Mouse (Mus musculus): Measurements from ENCODE around the gene Poglut1. TPM values are rescaled to one million over a fixed set of nuclear protein-coding genes. Genes with fewer than 3 reads are reported as not detected.

Poglut1 gene
- polyA plus RNA-seq, 1 experiment = 17.9 TPM

- H3K4me3 ChIP-seq (ENCODE audit: extremely low read depth, insufficient read depth, insufficient read length) = no peak overlapping the region
- DNase-seq (ENCODE audit: low read depth in 1 of 2, low spot score in 2 of 2) = no peak
- no peak overlapping the region for H3K27ac ChIP-seq (ENCODE audit: insufficient read depth, low read length)
- H3K36me3 ChIP-seq (ENCODE audit: control insufficient read depth, insufficient read depth, low read length) = peaks cover 19% of the 10 kb centered on the region
- TF ChIP-seq POLR2A (IDR thresholded peaks at IDR 0.05; ENCODE audit: low read depth, low read length) (no peak), CTCF (IDR thresholded peaks at IDR 0.05; ENCODE audit: extremely low read depth, insufficient read depth, insufficient read length, insufficient replicate concordance) (no peak)
- H3K4me1 ChIP-seq (ENCODE audit: control insufficient read depth, insufficient read depth, insufficient read length) = no peaks in the 10 kb centered on the region
- WGBS = 90% methylated on average over 5 of the region's 5 CpGs
- no peaks in the 10 kb centered on the region for H3K27me3 ChIP-seq (ENCODE audit: control insufficient read depth, insufficient read depth, low read length)
These were observed 18.1 kb upstream of the Poglut1 start for GRCm38 (mm10) chr16:38568192-38568591.

GRCm38 (mm10) chr16:38563516-38563915 is 13.5 kb upstream of the Poglut1 start:
- no peak for TF ChIP-seq POLR2A (IDR thresholded peaks at IDR 0.05; ENCODE audit: low read depth, low read length)
- no peak for TF ChIP-seq CTCF (IDR thresholded peaks at IDR 0.05; ENCODE audit: extremely low read depth, insufficient read depth, insufficient read length, insufficient replicate concordance)
- no peaks in the 10 kb centered on the region for H3K27me3 ChIP-seq (ENCODE audit: control insufficient read depth, insufficient read depth, low read length)
- 29% methylated on average over 10 of the region's 10 CpGs for WGBS
- H3K36me3 ChIP-seq (ENCODE audit: control insufficient read depth, insufficient read depth, low read length) = peaks cover 12% of the 10 kb centered on the region
- no peak for DNase-seq (ENCODE audit: low read depth in 1 of 2, low spot score in 2 of 2)
- peak overlapping the region; percentile 92; the same call in 1 of the 2 replicates for H3K4me3 ChIP-seq (ENCODE audit: extremely low read depth, insufficient read depth, insufficient read length)
- no peaks in the 10 kb centered on the region for H3K4me1 ChIP-seq (ENCODE audit: control insufficient read depth, insufficient read depth, insufficient read length)
- no peak overlapping the region for H3K27ac ChIP-seq (ENCODE audit: insufficient read depth, low read length)

- no peak for TF ChIP-seq POLR2A (IDR thresholded peaks at IDR 0.05; ENCODE audit: low read depth, low read length)
- TF ChIP-seq CTCF (IDR thresholded peaks at IDR 0.05; ENCODE audit: extremely low read depth, insufficient read depth, insufficient read length, insufficient replicate concordance) = no peak
- Histone ChIP-seq H3K27me3 (ENCODE audit: control insufficient read depth, insufficient read depth, low read length) (no peaks in the 10 kb centered on the region), H3K36me3 (ENCODE audit: control insufficient read depth, insufficient read depth, low read length) (peaks cover 9% of the 10 kb centered on the region), H3K4me3 (ENCODE audit: extremely low read depth, insufficient read depth, insufficient read length) (peak overlapping the region; percentile 92), H3K27ac (ENCODE audit: insufficient read depth, low read length) (peak overlapping the region; percentile 30; the same call in 1 of the 2 replicates), H3K4me1 (ENCODE audit: control insufficient read depth, insufficient read depth, insufficient read length) (no peaks in the 10 kb centered on the region)
- no peak for DNase-seq (ENCODE audit: low read depth in 1 of 2, low spot score in 2 of 2)
- WGBS = 2% methylated on average over 25 of the region's 25 CpGs
These were observed 12.9 kb upstream of the Poglut1 start for GRCm38 (mm10) chr16:38562968-38563327.

GRCm38 (mm10) chr16:38562131-38562967 is 12.3 kb upstream of the Poglut1 start:
- DNase-seq (ENCODE audit: low read depth in 1 of 2, low spot score in 2 of 2) = peak; percentile 83 to 94
- no peaks in the 10 kb centered on the region for H3K27me3 ChIP-seq (ENCODE audit: control insufficient read depth, insufficient read depth, low read length)
- no peaks in the 10 kb centered on the region for H3K4me1 ChIP-seq (ENCODE audit: control insufficient read depth, insufficient read depth, insufficient read length)
- 7% methylated on average over 37 of the region's 37 CpGs for WGBS
- H3K4me3 ChIP-seq (ENCODE audit: extremely low read depth, insufficient read depth, insufficient read length) = peak overlapping the region; percentile 92
- TF ChIP-seq POLR2A (IDR thresholded peaks at IDR 0.05; ENCODE audit: low read depth, low read length) (peak; percentile 66; the same call in 1 of the 2 replicates), CTCF (IDR thresholded peaks at IDR 0.05; ENCODE audit: extremely low read depth, insufficient read depth, insufficient read length, insufficient replicate concordance) (no peak)
- H3K27ac ChIP-seq (ENCODE audit: insufficient read depth, low read length) = peak overlapping the region; percentile 64; the same call in 1 of the 2 replicates
- peaks cover 7% of the 10 kb centered on the region; the same call in 1 of the 2 replicates for H3K36me3 ChIP-seq (ENCODE audit: control insufficient read depth, insufficient read depth, low read length)

GRCm38 (mm10) chr16:38558221-38558748 is 8.2 kb upstream of the Poglut1 start, which contains the start of gene Tmem39a:
Gene Tmem39a (plus strand): TSS chr16:38558698.
- no peak for DNase-seq (ENCODE audit: low read depth in 1 of 2, low spot score in 2 of 2)
- TF ChIP-seq POLR2A (IDR thresholded peaks at IDR 0.05; ENCODE audit: low read depth, low read length) (no peak), CTCF (IDR thresholded peaks at IDR 0.05; ENCODE audit: extremely low read depth, insufficient read depth, insufficient read length, insufficient replicate concordance) (no peak)
- Histone ChIP-seq H3K4me3 (ENCODE audit: extremely low read depth, insufficient read depth, insufficient read length) (no peak within 1 kb of the TSS), H3K4me1 (ENCODE audit: control insufficient read depth, insufficient read depth, insufficient read length) (no peaks in the 10 kb centered on the region), H3K27ac (ENCODE audit: insufficient read depth, low read length) (no peak within 1 kb of the TSS), H3K27me3 (ENCODE audit: control insufficient read depth, insufficient read depth, low read length) (no peaks in the 10 kb centered on the region), H3K36me3 (ENCODE audit: control insufficient read depth, insufficient read depth, low read length) (no peaks in the 10 kb centered on the region)
- WGBS = 82% methylated on average over 3 of the region's 3 CpGs

GRCm38 (mm10) chr16:38555988-38556387 is 5.9 kb upstream of the Poglut1 start:
- Histone ChIP-seq H3K4me3 (ENCODE audit: extremely low read depth, insufficient read depth, insufficient read length) (no peak overlapping the region), H3K27me3 (ENCODE audit: control insufficient read depth, insufficient read depth, low read length) (no peaks in the 10 kb centered on the region), H3K36me3 (ENCODE audit: control insufficient read depth, insufficient read depth, low read length) (no peaks in the 10 kb centered on the region), H3K4me1 (ENCODE audit: control insufficient read depth, insufficient read depth, insufficient read length) (no peaks in the 10 kb centered on the region), H3K27ac (ENCODE audit: insufficient read depth, low read length) (no peak overlapping the region)
- no peak for TF ChIP-seq POLR2A (IDR thresholded peaks at IDR 0.05; ENCODE audit: low read depth, low read length)
- TF ChIP-seq CTCF (IDR thresholded peaks at IDR 0.05; ENCODE audit: extremely low read depth, insufficient read depth, insufficient read length, insufficient replicate concordance) = no peak
- no peak for DNase-seq (ENCODE audit: low read depth in 1 of 2, low spot score in 2 of 2)
- WGBS = 87% methylated on average over 3 of the region's 3 CpGs

Data from spleen, adult 2 months (tissue).